Mouse (Mus musculus): Measurements from ENCODE around the gene Zfp217. TPM values are rescaled to one million over a fixed set of nuclear protein-coding genes. Genes with fewer than 3 reads are reported as not detected.

Gene Zfp217
- polyA plus RNA-seq, 1 experiment from 2014 or later: 2.6 TPM

DNA sequence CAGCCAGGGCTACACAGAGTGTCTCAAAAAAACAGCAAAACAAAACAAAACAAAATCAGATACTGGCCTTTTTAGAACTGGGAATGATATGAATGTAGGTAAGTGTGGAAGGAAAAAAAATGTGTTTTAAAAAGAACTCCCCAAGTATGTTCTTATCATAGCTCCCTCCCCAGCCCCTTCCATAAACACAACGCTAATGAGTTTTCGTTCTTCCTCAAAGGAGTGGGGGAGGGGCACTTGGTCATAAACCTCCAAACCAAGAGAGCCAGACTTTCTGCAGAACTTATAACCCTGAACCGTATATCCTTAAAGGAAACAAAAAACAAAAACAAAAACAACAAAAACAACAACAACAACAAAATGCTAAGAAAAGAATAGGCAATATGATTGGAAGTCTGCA is 4.0 kb downstream of the Zfp217 start:
- H3K4me2 ChIP-seq: no peak overlapping the region
- no peaks in the 10 kb centered on the region for H3K36me3 ChIP-seq (ENCODE audit: poor library complexity, severe bottlenecking)
- no peak overlapping the region for H3K27ac ChIP-seq
- H3K9ac ChIP-seq: no peak overlapping the region
- H3K4me1 ChIP-seq: no peaks in the 10 kb centered on the region
- no peak overlapping the region for H3K4me3 ChIP-seq
- no peak for ATAC-seq
- H3K9me3 ChIP-seq (replicated peaks): no peaks in the 10 kb centered on the region
- no peaks in the 10 kb centered on the region for H3K27me3 ChIP-seq
- 60% methylated on average over 3 of the region's 3 CpGs for WGBS

- no peak for ATAC-seq
- Histone ChIP-seq H3K4me2 (no peak overlapping the region), H3K9me3 (replicated peaks) (no peaks in the 10 kb centered on the region), H3K9ac (no peak overlapping the region), H3K27ac (no peak overlapping the region), H3K4me3 (no peak overlapping the region), H3K27me3 (no peaks in the 10 kb centered on the region), H3K4me1 (no peaks in the 10 kb centered on the region), H3K36me3 (ENCODE audit: poor library complexity, severe bottlenecking) (no peaks in the 10 kb centered on the region)
- WGBS: 90% methylated on average over 10 of the region's 10 CpGs
Observed at GRCm38 (mm10) chr2:170142542-170142941, 5.4 kb downstream of the Zfp217 start.

GRCm38 (mm10) chr2:170141481-170141880 is 6.4 kb downstream of the Zfp217 start:
- Histone ChIP-seq H3K9me3 (replicated peaks) (no peaks in the 10 kb centered on the region), H3K36me3 (ENCODE audit: poor library complexity, severe bottlenecking) (no peaks in the 10 kb centered on the region), H3K9ac (no peak overlapping the region), H3K27ac (no peak overlapping the region), H3K27me3 (no peaks in the 10 kb centered on the region), H3K4me1 (no peaks in the 10 kb centered on the region), H3K4me3 (no peak overlapping the region), H3K4me2 (no peak overlapping the region)
- no peak for ATAC-seq
- WGBS: 96% methylated on average over 5 of the region's 5 CpGs

GRCm38 (mm10) chr2:170139411-170140046 is 8.4 kb downstream of the Zfp217 start:
- 0 out of 2 replicates have a peak, but pooled peaks cover 3% of the 10 kb centered on the region for H3K27me3 ChIP-seq
- ATAC-seq: no peak
- no peaks in the 10 kb centered on the region for H3K9me3 ChIP-seq (replicated peaks)
- 78% methylated on average over 9 of the region's 9 CpGs for WGBS
- no peak overlapping the region for H3K4me2 ChIP-seq
- H3K4me3 ChIP-seq: no peak overlapping the region
- H3K27ac ChIP-seq: no peak overlapping the region
- no peaks in the 10 kb centered on the region for H3K36me3 ChIP-seq (ENCODE audit: poor library complexity, severe bottlenecking)
- H3K9ac ChIP-seq: no peak overlapping the region
- H3K4me1 ChIP-seq: no peaks in the 10 kb centered on the region

DNA sequence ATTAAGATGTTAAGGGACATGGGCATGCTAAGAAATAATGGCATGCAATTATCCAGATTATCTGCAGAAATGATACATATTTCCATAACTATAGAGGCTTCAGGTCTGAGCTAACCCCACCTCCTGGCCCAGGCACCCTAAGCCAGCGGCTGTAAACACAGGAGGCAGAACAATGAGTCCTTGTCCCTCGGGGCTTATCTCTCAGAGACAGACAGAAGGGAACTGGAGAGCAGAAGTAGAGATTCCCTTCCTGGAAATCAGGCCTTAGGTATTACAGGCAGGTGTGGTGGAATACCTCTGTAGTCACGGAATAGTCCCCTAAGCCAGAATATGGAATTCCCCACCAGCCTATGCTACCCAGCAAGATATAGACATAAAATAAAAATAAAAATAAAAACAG is 11.0 kb downstream of the Zfp217 start:
- H3K4me1 ChIP-seq: peaks cover 24% of the 10 kb centered on the region; the same call in 1 of the 2 replicates
- no peak overlapping the region for H3K9ac ChIP-seq
- WGBS: 37% methylated on average over 3 of the region's 3 CpGs
- no peaks in the 10 kb centered on the region for H3K9me3 ChIP-seq (replicated peaks)
- 0 out of 2 replicates have a peak, but pooled peaks cover 3% of the 10 kb centered on the region for H3K27me3 ChIP-seq
- no peak overlapping the region for H3K27ac ChIP-seq
- H3K36me3 ChIP-seq (ENCODE audit: poor library complexity, severe bottlenecking): no peaks in the 10 kb centered on the region
- no peak for ATAC-seq
- no peak overlapping the region for H3K4me2 ChIP-seq
- no peak overlapping the region for H3K4me3 ChIP-seq

GRCm38 (mm10) chr2:170135820-170136219 is 12.1 kb downstream of the Zfp217 start:
- Histone ChIP-seq H3K9me3 (replicated peaks) (no peaks in the 10 kb centered on the region), H3K4me2 (no peak overlapping the region), H3K27me3 (0 out of 2 replicates have a peak, but pooled peaks cover 3% of the 10 kb centered on the region), H3K36me3 (ENCODE audit: poor library complexity, severe bottlenecking) (no peaks in the 10 kb centered on the region), H3K4me3 (no peak overlapping the region), H3K4me1 (peaks cover 27% of the 10 kb centered on the region; the same call in 1 of the 2 replicates), H3K27ac (no peak overlapping the region), H3K9ac (no peak overlapping the region)
- ATAC-seq: no peak
- WGBS: 86% methylated on average over 6 of the region's 6 CpGs

DNA sequence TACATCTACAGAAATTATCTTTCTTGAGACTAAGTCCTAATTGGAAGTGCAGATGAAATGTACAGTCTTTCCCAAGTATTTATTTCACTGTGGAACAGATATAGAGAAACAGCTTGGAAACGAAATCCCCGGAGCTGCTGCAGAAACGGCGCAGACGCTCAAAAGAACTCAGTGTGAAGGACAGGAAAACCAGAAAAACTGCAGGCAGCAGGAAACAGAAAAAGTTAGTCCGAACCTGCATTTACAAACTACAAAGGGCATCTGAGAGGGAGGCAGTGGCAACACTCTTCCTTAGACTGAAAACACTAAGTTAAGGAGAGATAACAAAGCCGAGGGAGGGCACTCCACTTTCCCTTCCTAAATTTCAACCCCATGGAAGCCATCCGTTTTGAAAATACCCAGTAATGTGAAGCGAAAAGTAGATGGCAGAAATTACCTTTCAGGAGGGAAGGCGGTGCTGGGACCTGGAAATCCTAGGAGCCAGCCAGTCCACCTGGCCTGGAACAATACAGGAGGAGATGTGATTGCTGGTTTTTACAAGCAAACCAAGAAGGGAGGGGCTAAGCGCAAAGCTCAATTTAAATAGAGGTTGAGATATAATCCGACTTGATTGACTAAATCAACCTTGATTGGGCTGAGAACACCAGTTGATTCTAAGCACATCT is 13.7 kb downstream of the Zfp217 start:
- ATAC-seq: no peak
- Histone ChIP-seq H3K36me3 (ENCODE audit: poor library complexity, severe bottlenecking) (no peaks in the 10 kb centered on the region), H3K27me3 (0 out of 2 replicates have a peak, but pooled peaks cover 3% of the 10 kb centered on the region), H3K4me1 (peaks cover 37% of the 10 kb centered on the region), H3K4me3 (no peak overlapping the region; the same call in 1 of the 2 replicates), H3K4me2 (peak overlapping the region; percentile 74), H3K9me3 (replicated peaks) (no peaks in the 10 kb centered on the region), H3K27ac (peak overlapping the region; percentile 58), H3K9ac (no peak overlapping the region; the same call in 1 of the 2 replicates)
- WGBS: 11% methylated on average over 12 of the region's 12 CpGs

DNA sequence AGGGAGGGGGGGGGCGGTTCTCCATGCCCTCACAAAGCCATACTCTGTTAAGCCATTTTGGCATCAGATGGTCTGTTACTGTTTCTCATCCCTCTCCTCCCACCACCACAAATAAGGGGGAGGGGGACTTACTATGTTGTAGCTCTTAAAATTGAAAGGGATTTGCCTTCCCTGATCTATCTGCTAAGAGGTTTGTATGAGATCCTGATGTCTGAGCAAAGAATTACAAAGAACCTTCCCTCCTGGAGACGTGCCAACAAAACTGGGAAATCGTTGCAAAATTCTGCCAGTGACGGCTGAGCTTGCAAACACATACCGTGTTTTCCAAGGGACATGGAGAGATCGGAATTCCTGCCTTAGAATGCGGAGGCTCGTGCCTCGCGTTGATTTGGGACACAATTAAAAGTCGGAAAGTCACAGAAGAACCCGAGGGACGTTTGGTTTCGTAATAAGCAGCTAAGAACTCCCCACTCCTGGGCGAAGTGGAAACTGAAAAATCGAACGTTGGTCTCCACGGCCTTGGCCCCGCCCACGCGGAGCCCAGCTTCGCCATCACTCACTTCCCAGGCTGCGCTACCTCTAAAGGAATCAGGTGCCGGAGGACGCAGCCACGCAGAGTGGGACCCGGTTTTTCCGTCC is 14.7 kb downstream of the Zfp217 start:
- Histone ChIP-seq H3K27me3 (0 out of 2 replicates have a peak, but pooled peaks cover 3% of the 10 kb centered on the region), H3K4me3 (peak overlapping the region; percentile 86), H3K9ac (peak overlapping the region; percentile 51), H3K36me3 (ENCODE audit: poor library complexity, severe bottlenecking) (no peaks in the 10 kb centered on the region), H3K27ac (peak overlapping the region; percentile 58), H3K4me2 (peak overlapping the region; percentile 74), H3K9me3 (replicated peaks) (no peaks in the 10 kb centered on the region), H3K4me1 (peaks cover 47% of the 10 kb centered on the region)
- under 1% methylated on average over 28 of the region's 28 CpGs for WGBS
- peak; percentile 11; the same call in 1 of the 2 replicates for ATAC-seq

DNA sequence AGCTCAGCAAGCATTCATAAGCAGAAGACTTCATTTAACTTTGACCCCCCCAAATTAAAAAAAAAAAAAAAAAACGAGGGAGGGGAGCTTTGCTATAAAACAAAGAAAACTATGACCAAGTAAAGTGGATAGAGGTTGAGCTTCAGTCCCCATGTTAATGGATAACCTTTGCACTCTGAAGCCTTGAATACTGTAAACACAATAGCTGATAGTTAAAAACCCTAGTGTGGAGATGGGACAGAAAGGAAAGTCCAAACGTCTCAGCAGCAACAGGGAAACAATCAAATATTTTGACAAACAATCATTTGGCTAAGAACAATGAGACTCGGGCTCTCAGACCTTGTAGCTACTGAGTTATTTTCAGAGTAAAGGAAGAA is 15.2 kb downstream of the Zfp217 start:
- WGBS: 0% methylated on average over 3 of the region's 3 CpGs
- 0 out of 2 replicates have a peak, but pooled peaks cover 3% of the 10 kb centered on the region for H3K27me3 ChIP-seq
- no peak for ATAC-seq
- peak overlapping the region; percentile 74 for H3K4me2 ChIP-seq
- no peaks in the 10 kb centered on the region for H3K36me3 ChIP-seq (ENCODE audit: poor library complexity, severe bottlenecking)
- H3K9ac ChIP-seq: peak overlapping the region; percentile 51
- peak overlapping the region; percentile 86 for H3K4me3 ChIP-seq
- H3K4me1 ChIP-seq: peaks cover 52% of the 10 kb centered on the region
- H3K27ac ChIP-seq: peak overlapping the region; percentile 58
- H3K9me3 ChIP-seq (replicated peaks): no peaks in the 10 kb centered on the region

DNA sequence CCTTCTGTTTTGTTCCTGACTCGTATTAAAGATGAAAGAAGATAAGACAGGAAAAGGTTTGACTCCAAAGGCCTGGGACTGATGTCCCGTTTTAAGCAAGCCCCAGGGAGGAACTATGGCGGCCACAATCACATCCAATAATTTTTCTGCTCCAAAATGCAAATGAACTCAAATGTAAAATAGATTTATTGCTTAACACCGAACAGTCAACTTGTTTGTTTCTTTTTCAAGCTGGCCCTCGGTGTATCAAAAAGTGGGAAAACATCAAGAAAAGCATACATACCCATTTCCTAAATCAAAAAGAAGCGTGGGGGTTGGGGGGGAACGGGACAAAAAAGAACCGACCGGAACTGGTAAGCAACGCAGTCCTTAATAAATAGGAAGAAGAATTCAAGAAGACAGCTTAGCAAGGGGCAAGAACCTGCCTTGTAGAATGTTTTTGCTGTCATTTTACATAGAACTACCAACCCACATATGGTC is 15.9 kb downstream of the Zfp217 start:
- H3K9ac ChIP-seq: peak overlapping the region; percentile 22; the same call in 1 of the 2 replicates
- no peaks in the 10 kb centered on the region for H3K36me3 ChIP-seq (ENCODE audit: poor library complexity, severe bottlenecking)
- H3K27ac ChIP-seq: peak overlapping the region; percentile 55
- peak overlapping the region; percentile 74 for H3K4me2 ChIP-seq
- H3K27me3 ChIP-seq: 0 out of 2 replicates have a peak, but pooled peaks cover 3% of the 10 kb centered on the region
- WGBS: 4% methylated on average over 10 of the region's 10 CpGs
- H3K4me3 ChIP-seq: peak overlapping the region; percentile 86
- no peaks in the 10 kb centered on the region for H3K9me3 ChIP-seq (replicated peaks)
- no peak for ATAC-seq
- H3K4me1 ChIP-seq: peaks cover 59% of the 10 kb centered on the region

GRCm38 (mm10) chr2:170130780-170131645 is 16.9 kb downstream of the Zfp217 start:
- H3K9me3 ChIP-seq (replicated peaks): no peaks in the 10 kb centered on the region
- peak overlapping the region; percentile 85 for H3K27ac ChIP-seq
- peaks cover 65% of the 10 kb centered on the region for H3K4me1 ChIP-seq
- no peaks in the 10 kb centered on the region for H3K36me3 ChIP-seq (ENCODE audit: poor library complexity, severe bottlenecking)
- under 1% methylated on average over 82 of the region's 122 CpGs for WGBS
- H3K4me3 ChIP-seq: peak overlapping the region; percentile 86
- ATAC-seq: peak; percentile 86
- 0 out of 2 replicates have a peak, but pooled peaks cover 3% of the 10 kb centered on the region for H3K27me3 ChIP-seq
- peak overlapping the region; percentile 74 for H3K4me2 ChIP-seq
- H3K9ac ChIP-seq: peak overlapping the region; percentile 89
